Mouse (Mus musculus): ENCODE results near the gene Thada. TPM values are rescaled to one million over a fixed set of nuclear protein-coding genes. Genes with fewer than 3 reads are reported as not detected.

Gene Thada
- polyA plus RNA-seq, 1 experiment from 2014 or later, result 1.6 TPM

DNA sequence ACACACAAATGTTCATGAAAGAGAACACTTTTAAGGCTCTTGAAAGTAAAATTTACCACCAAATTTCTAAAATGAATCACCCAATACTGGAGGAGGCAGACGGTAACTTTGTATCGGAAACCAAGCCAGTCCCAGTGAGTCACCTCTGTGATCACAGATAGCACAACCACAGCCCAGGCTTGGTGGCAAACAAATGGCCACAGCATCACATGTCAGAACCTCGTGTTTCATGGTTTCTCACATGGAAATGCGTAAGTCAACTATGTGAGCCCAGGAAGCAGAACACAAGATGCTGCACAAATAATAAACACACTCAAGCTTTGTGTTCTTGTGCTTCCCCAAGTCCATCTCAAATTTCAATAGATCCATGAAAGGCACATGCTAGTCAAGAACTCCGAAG lies 133.1 kb downstream of the Thada start:
- H3K27ac ChIP-seq (replicated peaks), result no peak overlapping the region; the same call in 1 of the 2 replicates
- no peak overlapping the region for H3K4me2 ChIP-seq (replicated peaks; ENCODE audit: low read depth)
- no peaks in the 10 kb centered on the region for H3K9me3 ChIP-seq (ENCODE audit: control insufficient read depth, low read length)
- DNase-seq (ENCODE audit: low spot score) (peak; percentile 51), ATAC-seq (ENCODE audit: low FRiP score, low TSS enrichment) (peak; percentile 75)
- no peaks in the 10 kb centered on the region for H3K36me3 ChIP-seq (ENCODE audit: control insufficient read depth, insufficient read depth, low read length)
- H3K4me1 ChIP-seq (replicated peaks; ENCODE audit: control insufficient read depth, insufficient read depth), result no peaks in the 10 kb centered on the region
- no peaks in the 10 kb centered on the region for H3K27me3 ChIP-seq (ENCODE audit: control insufficient read depth, insufficient read depth, low read length)
- 66% methylated on average over 5 of the region's 5 CpGs for WGBS
- TF ChIP-seq CTCF (IDR thresholded peaks at IDR 0.05; ENCODE audit: low read depth) (no peak), EP300 (optimal IDR thresholded peaks at IDR 0.05) (no peak)
- H3K9ac ChIP-seq (ENCODE audit: low read length), result no peak overlapping the region
- no peak overlapping the region for H3K4me3 ChIP-seq (ENCODE audit: low read depth, low read length)

DNA sequence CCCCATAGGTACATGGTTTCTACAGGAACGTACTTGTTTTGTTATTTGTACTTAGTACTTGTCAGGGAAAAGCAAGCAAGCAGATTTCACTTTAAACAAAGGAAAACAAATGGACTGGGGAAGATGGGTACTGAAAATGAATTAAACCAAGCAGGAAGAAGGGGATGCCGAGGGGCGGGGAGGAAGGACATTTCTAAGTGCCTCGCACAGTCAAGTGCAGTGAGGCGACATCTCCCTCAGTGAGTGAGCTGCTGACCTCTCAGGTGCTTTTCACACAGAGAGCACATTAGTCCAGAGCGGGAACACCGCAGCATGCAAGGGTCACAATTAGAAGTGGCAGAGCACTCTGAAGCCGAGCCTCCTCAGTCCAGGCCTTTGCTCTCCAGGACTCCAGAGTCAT lies 135.0 kb downstream of the Thada start:
- DNase-seq (ENCODE audit: low spot score) (no peak), ATAC-seq (ENCODE audit: low FRiP score, low TSS enrichment) (no peak)
- no peaks in the 10 kb centered on the region for H3K27me3 ChIP-seq (ENCODE audit: control insufficient read depth, insufficient read depth, low read length)
- H3K36me3 ChIP-seq (ENCODE audit: control insufficient read depth, insufficient read depth, low read length), result no peaks in the 10 kb centered on the region
- no peaks in the 10 kb centered on the region for H3K9me3 ChIP-seq (ENCODE audit: control insufficient read depth, low read length)
- H3K9ac ChIP-seq (ENCODE audit: low read length), result no peak overlapping the region
- no peak overlapping the region for H3K4me3 ChIP-seq (ENCODE audit: low read depth, low read length)
- WGBS, result 68% methylated on average over 8 of the region's 8 CpGs
- no peak overlapping the region for H3K27ac ChIP-seq (replicated peaks)
- no peak overlapping the region for H3K4me2 ChIP-seq (replicated peaks; ENCODE audit: low read depth)
- TF ChIP-seq EP300 (optimal IDR thresholded peaks at IDR 0.05) (no peak), CTCF (IDR thresholded peaks at IDR 0.05; ENCODE audit: low read depth) (no peak)
- H3K4me1 ChIP-seq (replicated peaks; ENCODE audit: control insufficient read depth, insufficient read depth), result no peaks in the 10 kb centered on the region

GRCm38 (mm10) chr17:84330506-84330905 lies 135.5 kb downstream of the Thada start:
- Histone ChIP-seq H3K4me2 (replicated peaks; ENCODE audit: low read depth) (no peak overlapping the region), H3K27ac (replicated peaks) (no peak overlapping the region), H3K36me3 (ENCODE audit: control insufficient read depth, insufficient read depth, low read length) (no peaks in the 10 kb centered on the region), H3K9me3 (ENCODE audit: control insufficient read depth, low read length) (no peaks in the 10 kb centered on the region), H3K4me1 (replicated peaks; ENCODE audit: control insufficient read depth, insufficient read depth) (no peaks in the 10 kb centered on the region), H3K9ac (ENCODE audit: low read length) (no peak overlapping the region), H3K27me3 (ENCODE audit: control insufficient read depth, insufficient read depth, low read length) (no peaks in the 10 kb centered on the region), H3K4me3 (ENCODE audit: low read depth, low read length) (no peak overlapping the region)
- WGBS, result 73% methylated on average over 6 of the region's 6 CpGs
- no peak for ATAC-seq (ENCODE audit: low FRiP score, low TSS enrichment)
- DNase-seq (ENCODE audit: low spot score), result no peak
- TF ChIP-seq CTCF (IDR thresholded peaks at IDR 0.05; ENCODE audit: low read depth) (no peak), EP300 (optimal IDR thresholded peaks at IDR 0.05) (no peak)

- H3K36me3 ChIP-seq (ENCODE audit: control insufficient read depth, insufficient read depth, low read length), result no peaks in the 10 kb centered on the region
- no peak for ATAC-seq (ENCODE audit: low FRiP score, low TSS enrichment)
- H3K4me2 ChIP-seq (replicated peaks; ENCODE audit: low read depth), result no peak overlapping the region
- no peak for DNase-seq (ENCODE audit: low spot score)
- H3K4me1 ChIP-seq (replicated peaks; ENCODE audit: control insufficient read depth, insufficient read depth), result no peaks in the 10 kb centered on the region
- H3K4me3 ChIP-seq (ENCODE audit: low read depth, low read length), result no peak overlapping the region
- 78% methylated on average over 4 of the region's 4 CpGs for WGBS
- H3K9ac ChIP-seq (ENCODE audit: low read length), result no peak overlapping the region
- no peaks in the 10 kb centered on the region for H3K9me3 ChIP-seq (ENCODE audit: control insufficient read depth, low read length)
- H3K27ac ChIP-seq (replicated peaks), result no peak overlapping the region
- no peaks in the 10 kb centered on the region for H3K27me3 ChIP-seq (ENCODE audit: control insufficient read depth, insufficient read depth, low read length)
- TF ChIP-seq CTCF (IDR thresholded peaks at IDR 0.05; ENCODE audit: low read depth) (no peak), EP300 (optimal IDR thresholded peaks at IDR 0.05) (no peak)
These were observed 136.0 kb downstream of the Thada start for GRCm38 (mm10) chr17:84329906-84330470.

GRCm38 (mm10) chr17:84328526-84328925 lies 137.5 kb downstream of the Thada start:
- Histone ChIP-seq H3K4me3 (ENCODE audit: low read depth, low read length) (no peak overlapping the region), H3K4me1 (replicated peaks; ENCODE audit: control insufficient read depth, insufficient read depth) (no peaks in the 10 kb centered on the region), H3K9me3 (ENCODE audit: control insufficient read depth, low read length) (no peaks in the 10 kb centered on the region), H3K27me3 (ENCODE audit: control insufficient read depth, insufficient read depth, low read length) (no peaks in the 10 kb centered on the region), H3K36me3 (ENCODE audit: control insufficient read depth, insufficient read depth, low read length) (no peaks in the 10 kb centered on the region), H3K9ac (ENCODE audit: low read length) (no peak overlapping the region), H3K4me2 (replicated peaks; ENCODE audit: low read depth) (no peak overlapping the region), H3K27ac (replicated peaks) (no peak overlapping the region)
- WGBS, result 55% methylated on average over 2 of the region's 2 CpGs
- no peak for TF ChIP-seq CTCF (IDR thresholded peaks at IDR 0.05; ENCODE audit: low read depth)
- no peak for TF ChIP-seq EP300 (optimal IDR thresholded peaks at IDR 0.05)
- no peak for DNase-seq (ENCODE audit: low spot score)
- 0 out of 2 replicates have a peak, but pooled peaks have one; percentile 51 for ATAC-seq (ENCODE audit: low FRiP score, low TSS enrichment)

- Histone ChIP-seq H3K4me1 (replicated peaks; ENCODE audit: control insufficient read depth, insufficient read depth) (no peaks in the 10 kb centered on the region), H3K36me3 (ENCODE audit: control insufficient read depth, insufficient read depth, low read length) (no peaks in the 10 kb centered on the region), H3K4me2 (replicated peaks; ENCODE audit: low read depth) (no peak overlapping the region), H3K27ac (replicated peaks) (no peak overlapping the region), H3K9ac (ENCODE audit: low read length) (no peak overlapping the region), H3K4me3 (ENCODE audit: low read depth, low read length) (no peak overlapping the region), H3K9me3 (ENCODE audit: control insufficient read depth, low read length) (no peaks in the 10 kb centered on the region), H3K27me3 (ENCODE audit: control insufficient read depth, insufficient read depth, low read length) (no peaks in the 10 kb centered on the region)
- ATAC-seq (ENCODE audit: low FRiP score, low TSS enrichment), result no peak
- no peak for TF ChIP-seq EP300 (optimal IDR thresholded peaks at IDR 0.05)
- DNase-seq (ENCODE audit: low spot score), result no peak
- WGBS, result 81% methylated on average over 9 of the region's 12 CpGs
These were observed 138.7 kb downstream of the Thada start for GRCm38 (mm10) chr17:84327051-84327925.

All from stomach, postnatal 0 days (tissue).